Mouse (Mus musculus) forebrain, embryonic 10.5 days (tissue): ENCODE measurements around the gene Enam. TPM values are rescaled to one million over a fixed set of nuclear protein-coding genes. Genes with fewer than 3 reads are reported as not detected.

ENCODE experiments used
- DNase-seq: peaks from one replicate; pipeline ENCODE4 v3.0.0-alpha.2; 2017; ENCODE audit warnings: low spot score; ENCODE audit errors: extremely low spot score
- H3K27ac ChIP-seq: fragments of 300-500 bp; sonication (generic); 2 replicates; pipeline ENCODE4 v1.5.1; 2016; ENCODE audit warnings: mild to moderate bottlenecking
- H3K27me3 ChIP-seq: fragments of 300-500 bp; sonication (generic); 2 replicates; pipeline ENCODE4 v1.6.1; 2016; ENCODE audit warnings: mild to moderate bottlenecking; ENCODE audit not compliant: poor library complexity, severe bottlenecking
- H3K36me3 ChIP-seq: fragments of 300-500 bp; sonication (generic); replicated peaks from 2 replicates; pipeline ENCODE4 v1.6.1; 2016; ENCODE audit warnings: mild to moderate bottlenecking, moderate library complexity
- H3K4me1 ChIP-seq: fragments of 300-500 bp; sonication (generic); 2 replicates; pipeline ENCODE4 v1.6.1; 2016
- H3K4me3 ChIP-seq: fragments of 300-500 bp; sonication (generic); 2 replicates; pipeline ENCODE4 v1.5.1; 2016; ENCODE audit warnings: mild to moderate bottlenecking, moderate library complexity
- H3K9me3 ChIP-seq: fragments of 300-500 bp; sonication (generic); 2 replicates; pipeline ENCODE4 v1.6.1; 2016; ENCODE audit warnings: mild to moderate bottlenecking, moderate library complexity
- WGBS: fragments of 180-500 bp; shearing (Covaris S2); methylation state at CpG from one replicate; pipeline ENCODE4 v1.1.7; 2016; 5-methylcytosine and 5-hydroxymethylcytosine counted together
- polyA plus RNA-seq: library from polyadenylated mRNA; unstranded; fragments of >200 nt; fragmentation: Nextera tagmentation; extraction: Ambion mirVana; gene quantifications from 2 replicates; pipeline ENCODE4 v1.2.1, GENCODE M21; 2016

The Enam gene
- polyA plus RNA-seq, result not detected in 2 replicates

DNA sequence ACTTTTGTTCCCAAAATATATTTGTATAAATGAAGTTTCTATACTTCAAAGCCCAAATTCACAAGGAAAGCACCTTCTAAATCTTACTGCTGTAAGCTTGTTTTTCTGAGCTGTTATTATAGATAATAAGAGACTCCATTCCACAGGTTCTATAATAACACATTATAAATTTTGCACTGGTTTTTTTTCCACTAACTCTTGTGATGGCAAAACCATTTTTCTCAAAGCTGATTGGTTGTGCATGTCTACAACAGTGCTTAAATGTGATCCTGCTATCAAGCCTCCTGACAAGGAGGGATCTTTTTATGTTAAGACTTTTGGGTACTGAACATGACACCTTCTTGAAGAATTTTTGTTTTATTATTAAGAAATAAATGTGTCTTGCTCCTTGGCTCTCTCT, at the start of gene Enam:
Gene Enam (plus strand): TSS at position 301 of the 400 bp plus-strand sequence.
- Histone ChIP-seq H3K27me3 (no peaks in the 10 kb centered on the region), H3K36me3 (no peaks in the 10 kb centered on the region), H3K27ac (no peak within 1 kb of the TSS), H3K4me1 (peaks cover 8% of the 10 kb centered on the region; the same call in 1 of the 2 replicates), H3K9me3 (no peaks in the 10 kb centered on the region), H3K4me3 (no peak within 1 kb of the TSS)
- DNase-seq, result no peak

DNA sequence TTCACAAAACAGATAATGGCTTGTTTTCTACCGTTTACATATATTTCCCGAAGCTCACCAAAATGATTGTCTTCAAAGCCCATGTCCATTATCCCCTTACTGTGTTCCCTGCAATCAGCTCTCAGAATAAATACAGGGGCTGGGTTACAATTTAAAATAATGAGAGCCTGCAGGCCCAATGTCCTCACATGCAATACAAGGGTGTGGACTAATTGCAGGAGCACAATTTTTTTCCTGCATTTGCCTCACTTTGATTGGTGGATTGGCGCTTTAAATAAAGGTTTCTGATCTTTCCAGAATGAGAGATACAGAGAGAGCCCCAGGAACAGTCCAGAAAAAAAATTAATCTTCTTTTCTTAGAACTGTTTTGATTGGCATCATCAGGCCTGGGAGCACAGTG, 32.1 kb upstream of the Enam start, which contains the start of gene Ambn:
Gene Ambn (plus strand): TSS at position 301 of the 400 bp plus-strand sequence.
- WGBS, result 84% methylated on average over 3 of the region's 3 CpGs
- Histone ChIP-seq H3K27ac (no peak within 1 kb of the TSS), H3K4me3 (no peak within 1 kb of the TSS), H3K36me3 (no peaks in the 10 kb centered on the region), H3K4me1 (no peaks in the 10 kb centered on the region), H3K9me3 (no peaks in the 10 kb centered on the region), H3K27me3 (no peaks in the 10 kb centered on the region)
- DNase-seq, result no peak

DNA sequence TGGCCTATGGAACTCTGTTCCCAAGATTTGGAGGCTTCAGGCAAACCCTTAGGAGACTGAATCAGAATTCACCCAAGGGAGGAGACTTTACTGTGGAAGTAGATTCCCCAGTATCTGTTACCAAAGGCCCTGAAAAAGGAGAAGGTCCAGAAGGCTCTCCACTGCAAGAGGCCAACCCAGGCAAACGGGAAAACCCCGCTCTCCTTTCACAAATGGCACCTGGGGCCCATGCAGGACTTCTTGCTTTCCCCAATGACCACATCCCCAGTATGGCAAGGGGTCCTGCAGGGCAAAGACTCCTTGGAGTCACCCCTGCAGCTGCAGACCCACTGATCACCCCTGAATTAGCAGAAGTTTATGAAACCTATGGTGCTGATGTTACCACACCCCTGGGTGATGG, 20.3 kb upstream of the Enam start:
- no peak for DNase-seq
- no peak overlapping the region for H3K27ac ChIP-seq
- H3K27me3 ChIP-seq, result no peaks in the 10 kb centered on the region
- H3K4me3 ChIP-seq, result no peak overlapping the region
- H3K4me1 ChIP-seq, result no peaks in the 10 kb centered on the region
- 98% methylated on average over 2 of the region's 2 CpGs for WGBS
- H3K36me3 ChIP-seq, result no peaks in the 10 kb centered on the region
- H3K9me3 ChIP-seq, result no peaks in the 10 kb centered on the region

GRCm38 (mm10) chr5:88468807-88469704, 18.7 kb upstream of the Enam start:
- no peak overlapping the region for H3K4me3 ChIP-seq
- WGBS, result 87% methylated on average over 4 of the region's 4 CpGs
- no peaks in the 10 kb centered on the region for H3K36me3 ChIP-seq
- no peak for DNase-seq
- H3K27ac ChIP-seq, result no peak overlapping the region
- no peaks in the 10 kb centered on the region for H3K27me3 ChIP-seq
- no peaks in the 10 kb centered on the region for H3K4me1 ChIP-seq
- no peaks in the 10 kb centered on the region for H3K9me3 ChIP-seq

GRCm38 (mm10) chr5:88489004-88489403, 1.2 kb downstream of the Enam start:
- no peak for DNase-seq
- H3K9me3 ChIP-seq, result no peaks in the 10 kb centered on the region
- 83% methylated on average over 2 of the region's 2 CpGs for WGBS

DNA sequence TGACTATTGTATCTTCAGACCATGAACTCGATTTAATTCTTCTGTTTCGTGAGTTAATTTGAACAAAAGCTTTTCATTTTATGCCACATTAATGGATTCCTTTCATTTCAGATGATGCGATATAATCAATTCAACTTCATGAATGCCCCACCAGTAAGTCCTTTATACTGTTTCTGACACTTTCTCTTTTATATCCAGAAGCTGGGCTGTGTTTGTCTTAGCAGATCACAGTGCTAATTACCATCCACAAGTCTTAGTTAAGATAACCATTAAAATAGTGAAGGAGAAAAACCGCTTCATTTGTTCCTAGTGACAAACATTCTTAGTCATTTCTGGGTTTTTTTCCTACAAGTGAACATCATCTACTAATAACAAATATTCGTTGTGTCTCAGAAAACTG, 3.3 kb downstream of the Enam start:
- peaks cover 8% of the 10 kb centered on the region; the same call in 1 of the 2 replicates for H3K4me1 ChIP-seq
- no peaks in the 10 kb centered on the region for H3K9me3 ChIP-seq
- H3K27ac ChIP-seq, result no peak overlapping the region
- no peaks in the 10 kb centered on the region for H3K27me3 ChIP-seq
- DNase-seq, result no peak
- no peak overlapping the region for H3K4me3 ChIP-seq
- WGBS, result 59% methylated on average over 5 of the region's 5 CpGs
- no peaks in the 10 kb centered on the region for H3K36me3 ChIP-seq

More at GRCm38 (mm10) chr5:88489004-88489403, 1.2 kb downstream of the Enam start:
- Histone ChIP-seq H3K27me3 (no peaks in the 10 kb centered on the region), H3K4me3 (no peak overlapping the region), H3K4me1 (peaks cover 8% of the 10 kb centered on the region; the same call in 1 of the 2 replicates), H3K27ac (no peak overlapping the region), H3K36me3 (no peaks in the 10 kb centered on the region)

GRCm38 (mm10) chr5:88499781-88500180, 12.0 kb downstream of the Enam start:
- WGBS, result 95% methylated on average over 3 of the region's 3 CpGs
- peaks cover 6% of the 10 kb centered on the region for H3K9me3 ChIP-seq
- no peak overlapping the region for H3K4me3 ChIP-seq
- H3K4me1 ChIP-seq, result no peaks in the 10 kb centered on the region
- H3K27ac ChIP-seq, result no peak overlapping the region
- H3K36me3 ChIP-seq, result no peaks in the 10 kb centered on the region
- no peaks in the 10 kb centered on the region for H3K27me3 ChIP-seq
- no peak for DNase-seq

GRCm38 (mm10) chr5:88508555-88508954, 20.8 kb downstream of the Enam start:
- DNase-seq, result no peak
- Histone ChIP-seq H3K27me3 (no peaks in the 10 kb centered on the region), H3K27ac (no peak overlapping the region), H3K36me3 (no peaks in the 10 kb centered on the region), H3K4me3 (no peak overlapping the region), H3K4me1 (no peaks in the 10 kb centered on the region), H3K9me3 (no peaks in the 10 kb centered on the region)
- WGBS, result 57% methylated on average over 1 of the region's 1 CpGs

- H3K27me3 ChIP-seq, result no peaks in the 10 kb centered on the region
- no peaks in the 10 kb centered on the region for H3K4me1 ChIP-seq
- WGBS, result 92% methylated on average over 1 of the region's 1 CpGs
- no peaks in the 10 kb centered on the region for H3K36me3 ChIP-seq
- H3K27ac ChIP-seq, result no peak overlapping the region
- no peak overlapping the region for H3K4me3 ChIP-seq
- DNase-seq, result no peak
- H3K9me3 ChIP-seq, result no peaks in the 10 kb centered on the region
These were observed 21.2 kb downstream of the Enam start for GRCm38 (mm10) chr5:88508990-88509389.

DNA sequence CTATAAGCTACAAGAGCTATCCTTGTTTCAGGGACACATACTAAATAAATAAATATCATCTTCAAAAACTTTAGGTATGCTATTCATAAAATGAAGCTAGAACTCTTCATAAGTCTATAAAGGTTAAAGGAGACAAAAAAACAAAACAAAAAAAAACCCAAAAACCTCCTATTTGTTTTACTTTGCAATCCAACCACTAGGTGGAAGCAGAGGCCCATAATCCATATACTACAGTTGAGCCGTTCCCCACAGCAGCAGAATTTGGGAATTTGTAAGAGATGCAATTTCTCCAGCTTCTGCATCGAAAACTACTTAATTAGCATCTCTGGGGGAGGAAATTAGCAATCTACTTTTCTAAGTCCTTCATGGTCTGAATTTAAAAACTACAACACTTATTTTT, 31.5 kb downstream of the Enam start:
- Histone ChIP-seq H3K4me1 (no peaks in the 10 kb centered on the region), H3K27me3 (no peaks in the 10 kb centered on the region), H3K4me3 (no peak overlapping the region), H3K9me3 (no peaks in the 10 kb centered on the region), H3K27ac (no peak overlapping the region), H3K36me3 (no peaks in the 10 kb centered on the region)
- no peak for DNase-seq
- WGBS, result 22% methylated on average over 2 of the region's 2 CpGs

GRCm38 (mm10) chr5:88527657-88528056, 39.9 kb downstream of the Enam start, which contains the start of gene Jchain:
Gene Jchain, minus strand, starts transcription at chr5:88527891.
- 89% methylated on average over 3 of the region's 3 CpGs for WGBS

DNA sequence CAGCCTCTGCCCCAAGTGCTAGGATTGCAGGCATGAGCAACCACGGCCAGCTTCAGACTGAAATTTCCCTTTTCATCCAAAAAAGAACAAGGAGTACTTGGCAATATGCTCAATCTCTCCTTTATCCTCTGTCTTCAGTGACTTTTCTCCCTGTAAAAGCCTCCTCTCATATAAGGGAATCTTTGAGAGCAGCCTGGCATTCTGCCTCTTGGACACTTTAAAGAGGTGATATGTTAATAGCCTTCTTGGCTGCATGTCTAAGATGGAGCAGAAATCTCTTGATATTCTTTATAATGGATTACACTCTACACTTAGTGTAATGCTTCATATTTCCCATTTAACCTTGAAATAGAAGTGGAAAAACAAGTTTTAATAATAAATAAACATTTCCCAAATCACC, 43.1 kb downstream of the Enam start:
- no peak for DNase-seq
- 73% methylated on average over 1 of the region's 1 CpGs for WGBS

More at GRCm38 (mm10) chr5:88527657-88528056, 39.9 kb downstream of the Enam start, which contains the start of gene Jchain:
- Histone ChIP-seq H3K27me3 (no peaks in the 10 kb centered on the region), H3K27ac (no peak within 1 kb of the TSS), H3K36me3 (no peaks in the 10 kb centered on the region), H3K4me1 (no peaks in the 10 kb centered on the region), H3K9me3 (no peaks in the 10 kb centered on the region), H3K4me3 (no peak within 1 kb of the TSS)
- no peak for DNase-seq

GRCm38 (mm10) chr5:88534697-88535096, 46.9 kb downstream of the Enam start:
- Histone ChIP-seq H3K27me3 (no peaks in the 10 kb centered on the region), H3K9me3 (no peaks in the 10 kb centered on the region), H3K4me3 (no peak overlapping the region), H3K36me3 (no peaks in the 10 kb centered on the region), H3K27ac (no peak overlapping the region), H3K4me1 (peaks cover 7% of the 10 kb centered on the region)
- 82% methylated on average over 3 of the region's 3 CpGs for WGBS
- no peak for DNase-seq

More for the DNA sequence above, 43.1 kb downstream of the Enam start:
- H3K9me3 ChIP-seq, result no peaks in the 10 kb centered on the region
- no peak overlapping the region for H3K4me3 ChIP-seq
- no peaks in the 10 kb centered on the region for H3K27me3 ChIP-seq
- H3K27ac ChIP-seq, result no peak overlapping the region
- H3K36me3 ChIP-seq, result no peaks in the 10 kb centered on the region
- H3K4me1 ChIP-seq, result no peaks in the 10 kb centered on the region
